Mouse (Mus musculus) WW6 (cell line): ENCODE measurements around the gene Uba52.
A peak's percentile ranks its signal among the peaks of the same experiment; 100 is the strongest.

Source experiments
- DNase-seq: peaks from one replicate; pipeline ENCODE4 v3.0.0-alpha.2; 2013; ENCODE audit warnings: low read depth, low spot score

The Uba52 gene

GRCm38 (mm10) chr8:70510228-70510915, at the start of gene Uba52:
Gene Uba52, minus strand, starts transcription at chr8:70510801.
- peak; percentile 97 for DNase-seq

GRCm38 (mm10) chr8:70560096-70560495, 49.5 kb upstream of the Uba52 start:
- no peak for DNase-seq

GRCm38 (mm10) chr8:70558983-70559382, 48.4 kb upstream of the Uba52 start:
- DNase-seq: no peak

GRCm38 (mm10) chr8:70558334-70558733, 47.7 kb upstream of the Uba52 start:
- no peak for DNase-seq

GRCm38 (mm10) chr8:70555079-70555747, 44.6 kb upstream of the Uba52 start:
- no peak for DNase-seq

GRCm38 (mm10) chr8:70553740-70554139, 43.1 kb upstream of the Uba52 start:
- DNase-seq: no peak

GRCm38 (mm10) chr8:70552836-70553235, 42.2 kb upstream of the Uba52 start:
- DNase-seq: no peak

GRCm38 (mm10) chr8:70551558-70552161, 41.1 kb upstream of the Uba52 start:
- no peak for DNase-seq

- no peak for DNase-seq
These were observed 39.0 kb upstream of the Uba52 start for GRCm38 (mm10) chr8:70549412-70550184.

GRCm38 (mm10) chr8:70547762-70548161, 37.2 kb upstream of the Uba52 start:
- DNase-seq: no peak

GRCm38 (mm10) chr8:70546412-70546811, 35.8 kb upstream of the Uba52 start:
- no peak for DNase-seq

- DNase-seq: no peak
These were observed 33.6 kb upstream of the Uba52 start for GRCm38 (mm10) chr8:70544200-70544687.

GRCm38 (mm10) chr8:70541081-70541480, 30.5 kb upstream of the Uba52 start:
- DNase-seq: no peak

GRCm38 (mm10) chr8:70540507-70541071, 30.0 kb upstream of the Uba52 start:
- no peak for DNase-seq

GRCm38 (mm10) chr8:70540013-70540506, 29.5 kb upstream of the Uba52 start:
- DNase-seq: no peak

- DNase-seq: peak; percentile 100
These were observed 28.6 kb upstream of the Uba52 start, which contains the start of gene Ell for GRCm38 (mm10) chr8:70539077-70539813. Gene Ell, plus strand, starts transcription at chr8:70539457.

- DNase-seq: peak; percentile 99
These were observed 28.1 kb upstream of the Uba52 start for GRCm38 (mm10) chr8:70538633-70539076.

- DNase-seq: no peak
These were observed 27.5 kb upstream of the Uba52 start for GRCm38 (mm10) chr8:70538024-70538579.

- no peak for DNase-seq
These were observed 25.1 kb upstream of the Uba52 start for GRCm38 (mm10) chr8:70535701-70536100.

GRCm38 (mm10) chr8:70535221-70535620, 24.6 kb upstream of the Uba52 start:
- no peak for DNase-seq
